Mouse (Mus musculus): ENCODE results near the gene Xirp1. TPM values are rescaled to one million over a fixed set of nuclear protein-coding genes. Genes with fewer than 3 reads are reported as not detected.

The Xirp1 gene
- polyA plus RNA-seq, 1 experiment, result 3.5 TPM

- Histone ChIP-seq H3K27me3 (ENCODE audit: control insufficient read depth, insufficient read depth, insufficient read length) (no peaks in the 10 kb centered on the region), H3K36me3 (ENCODE audit: control insufficient read depth, insufficient read depth) (no peaks in the 10 kb centered on the region), H3K4me3 (ENCODE audit: insufficient read depth, poor library complexity, severe bottlenecking) (no peak overlapping the region), H3K79me3 (ENCODE audit: low read depth) (no peaks in the 10 kb centered on the region), H3ac (ENCODE audit: control insufficient read depth, insufficient read length, low read depth) (peak overlapping the region; percentile 1), H3K79me2 (ENCODE audit: control insufficient read depth, insufficient read depth) (no peaks in the 10 kb centered on the region)
- peak; percentile 65 for TF ChIP-seq CTCF (IDR thresholded peaks at IDR 0.05; ENCODE audit: control insufficient read depth, insufficient read depth, insufficient read length)
- no peak for TF ChIP-seq CEBPB (IDR thresholded peaks at IDR 0.05; ENCODE audit: low read depth)
- no peak for TF ChIP-seq FOSL1 (IDR thresholded peaks at IDR 0.05; ENCODE audit: insufficient read depth, low read length, poor library complexity, severe bottlenecking)
- TF ChIP-seq MAX (IDR thresholded peaks at IDR 0.05), result no peak
- no peak for TF ChIP-seq MYOG (IDR thresholded peaks at IDR 0.05; ENCODE audit: control insufficient read depth, extremely low read depth, insufficient read length)
- TF ChIP-seq MYOD1 (IDR thresholded peaks at IDR 0.05; ENCODE audit: control insufficient read depth, insufficient read length, low read depth), result no peak
Measured at GRCm38 (mm10) chr9:120027401-120028151, 4.2 kb upstream of the Xirp1 start.

- Histone ChIP-seq H3K79me2 (ENCODE audit: control insufficient read depth, insufficient read depth) (no peaks in the 10 kb centered on the region), H3K4me3 (ENCODE audit: insufficient read depth, poor library complexity, severe bottlenecking) (no peak overlapping the region), H3K36me3 (ENCODE audit: control insufficient read depth, insufficient read depth) (no peaks in the 10 kb centered on the region), H3ac (ENCODE audit: control insufficient read depth, insufficient read length, low read depth) (no peak overlapping the region), H3K27me3 (ENCODE audit: control insufficient read depth, insufficient read depth, insufficient read length) (no peaks in the 10 kb centered on the region), H3K79me3 (ENCODE audit: low read depth) (no peaks in the 10 kb centered on the region)
- TF ChIP-seq MAX (IDR thresholded peaks at IDR 0.05) (no peak), USF1 (IDR thresholded peaks at IDR 0.05; ENCODE audit: low read depth) (no peak), MYOD1 (IDR thresholded peaks at IDR 0.05; ENCODE audit: control insufficient read depth, insufficient read length, low read depth) (no peak), CEBPB (IDR thresholded peaks at IDR 0.05; ENCODE audit: low read depth) (no peak), MYOG (IDR thresholded peaks at IDR 0.05; ENCODE audit: control insufficient read depth, extremely low read depth, insufficient read length) (no peak), CTCF (IDR thresholded peaks at IDR 0.05; ENCODE audit: control insufficient read depth, insufficient read depth, insufficient read length) (no peak), FOSL1 (IDR thresholded peaks at IDR 0.05; ENCODE audit: insufficient read depth, low read length, poor library complexity, severe bottlenecking) (no peak)
Measured at GRCm38 (mm10) chr9:120024625-120025024, 1.2 kb upstream of the Xirp1 start.

GRCm38 (mm10) chr9:120024171-120024570 is 773 bp upstream of the Xirp1 start:
- Histone ChIP-seq H3K27me3 (ENCODE audit: control insufficient read depth, insufficient read depth, insufficient read length) (no peaks in the 10 kb centered on the region), H3K79me3 (ENCODE audit: low read depth) (no peaks in the 10 kb centered on the region), H3K79me2 (ENCODE audit: control insufficient read depth, insufficient read depth) (no peaks in the 10 kb centered on the region), H3K4me3 (ENCODE audit: insufficient read depth, poor library complexity, severe bottlenecking) (no peak overlapping the region), H3K36me3 (ENCODE audit: control insufficient read depth, insufficient read depth) (no peaks in the 10 kb centered on the region), H3ac (ENCODE audit: control insufficient read depth, insufficient read length, low read depth) (no peak overlapping the region)
- TF ChIP-seq MYOD1 (IDR thresholded peaks at IDR 0.05; ENCODE audit: control insufficient read depth, insufficient read length, low read depth) (peak; percentile 96), CTCF (IDR thresholded peaks at IDR 0.05; ENCODE audit: control insufficient read depth, insufficient read depth, insufficient read length) (no peak)

- Histone ChIP-seq H3ac (ENCODE audit: control insufficient read depth, insufficient read length, low read depth) (no peak overlapping the region), H3K79me2 (ENCODE audit: control insufficient read depth, insufficient read depth) (no peaks in the 10 kb centered on the region), H3K27me3 (ENCODE audit: control insufficient read depth, insufficient read depth, insufficient read length) (no peaks in the 10 kb centered on the region), H3K4me3 (ENCODE audit: insufficient read depth, poor library complexity, severe bottlenecking) (no peak overlapping the region), H3K79me3 (ENCODE audit: low read depth) (no peaks in the 10 kb centered on the region), H3K36me3 (ENCODE audit: control insufficient read depth, insufficient read depth) (no peaks in the 10 kb centered on the region)
- TF ChIP-seq MYOD1 (IDR thresholded peaks at IDR 0.05; ENCODE audit: control insufficient read depth, insufficient read length, low read depth) (no peak), FOSL1 (IDR thresholded peaks at IDR 0.05; ENCODE audit: insufficient read depth, low read length, poor library complexity, severe bottlenecking) (no peak), USF1 (IDR thresholded peaks at IDR 0.05; ENCODE audit: low read depth) (no peak), CTCF (IDR thresholded peaks at IDR 0.05; ENCODE audit: control insufficient read depth, insufficient read depth, insufficient read length) (no peak), MAX (IDR thresholded peaks at IDR 0.05) (no peak), MYOG (IDR thresholded peaks at IDR 0.05; ENCODE audit: control insufficient read depth, extremely low read depth, insufficient read length) (no peak), CEBPB (IDR thresholded peaks at IDR 0.05; ENCODE audit: low read depth) (no peak)
Measured at GRCm38 (mm10) chr9:120021164-120021563, 2.2 kb downstream of the Xirp1 start.

GRCm38 (mm10) chr9:120020285-120020890 is 3.0 kb downstream of the Xirp1 start:
- TF ChIP-seq USF1 (IDR thresholded peaks at IDR 0.05; ENCODE audit: low read depth) (no peak), MYOD1 (IDR thresholded peaks at IDR 0.05; ENCODE audit: control insufficient read depth, insufficient read length, low read depth) (no peak), CEBPB (IDR thresholded peaks at IDR 0.05; ENCODE audit: low read depth) (no peak), CTCF (IDR thresholded peaks at IDR 0.05; ENCODE audit: control insufficient read depth, insufficient read depth, insufficient read length) (no peak), MAX (IDR thresholded peaks at IDR 0.05) (no peak), MYOG (IDR thresholded peaks at IDR 0.05; ENCODE audit: control insufficient read depth, extremely low read depth, insufficient read length) (no peak), FOSL1 (IDR thresholded peaks at IDR 0.05; ENCODE audit: insufficient read depth, low read length, poor library complexity, severe bottlenecking) (no peak)
- Histone ChIP-seq H3K79me3 (ENCODE audit: low read depth) (no peaks in the 10 kb centered on the region), H3K79me2 (ENCODE audit: control insufficient read depth, insufficient read depth) (no peaks in the 10 kb centered on the region), H3K27me3 (ENCODE audit: control insufficient read depth, insufficient read depth, insufficient read length) (no peaks in the 10 kb centered on the region), H3K4me3 (ENCODE audit: insufficient read depth, poor library complexity, severe bottlenecking) (no peak overlapping the region), H3ac (ENCODE audit: control insufficient read depth, insufficient read length, low read depth) (no peak overlapping the region), H3K36me3 (ENCODE audit: control insufficient read depth, insufficient read depth) (no peaks in the 10 kb centered on the region)
